Mouse (Mus musculus) erythroblast, embryonic 14.5 days (primary cell): ENCODE data around the gene Fam57a. TPM values are rescaled to one million over a fixed set of nuclear protein-coding genes. Genes with fewer than 3 reads are reported as not detected.

Experiments
- H3K27me3 ChIP-seq: 2 replicates; pipeline ENCODE4 v1.6.1; 2012; ENCODE audit warnings: inconsistent platforms; ENCODE audit not compliant: control insufficient read depth
- H3K36me3 ChIP-seq: 2 replicates; pipeline ENCODE4 v1.6.1; 2012; ENCODE audit warnings: mild to moderate bottlenecking, inconsistent platforms; ENCODE audit not compliant: control insufficient read depth
- H3K4me1 ChIP-seq: 2 replicates; pipeline ENCODE4 v1.6.1; 2012; ENCODE audit warnings: inconsistent platforms; ENCODE audit not compliant: control insufficient read depth
- H3K4me3 ChIP-seq: replicated peaks from 2 replicates; pipeline ENCODE3; 2012; ENCODE audit warnings: moderate library complexity, mild to moderate bottlenecking, inconsistent platforms
- H3K9me3 ChIP-seq: 2 replicates; pipeline ENCODE4 v1.6.1; 2012; ENCODE audit warnings: low read length, inconsistent platforms, mixed read lengths; ENCODE audit not compliant: control insufficient read depth
- GATA1 ChIP-seq: IDR thresholded peaks from 2 replicates; pipeline ENCODE4 v1.6.1; 2012; ENCODE audit warnings: low read length, inconsistent platforms, mixed read lengths
- TAL1 ChIP-seq: IDR thresholded peaks from 3 replicates; pipeline ENCODE4 v1.6.1; 2012; ENCODE audit warnings: low read length, inconsistent platforms, mixed read lengths
- polyA plus RNA-seq: library from polyadenylated mRNA; stranded (reverse); fragments of >175 nt; gene quantifications from 2 replicates; pipeline ENCODE4 v1.2.3, GENCODE M21; 2012

Fam57a gene
- polyA plus RNA-seq, 1 experiment, result not detected

DNA sequence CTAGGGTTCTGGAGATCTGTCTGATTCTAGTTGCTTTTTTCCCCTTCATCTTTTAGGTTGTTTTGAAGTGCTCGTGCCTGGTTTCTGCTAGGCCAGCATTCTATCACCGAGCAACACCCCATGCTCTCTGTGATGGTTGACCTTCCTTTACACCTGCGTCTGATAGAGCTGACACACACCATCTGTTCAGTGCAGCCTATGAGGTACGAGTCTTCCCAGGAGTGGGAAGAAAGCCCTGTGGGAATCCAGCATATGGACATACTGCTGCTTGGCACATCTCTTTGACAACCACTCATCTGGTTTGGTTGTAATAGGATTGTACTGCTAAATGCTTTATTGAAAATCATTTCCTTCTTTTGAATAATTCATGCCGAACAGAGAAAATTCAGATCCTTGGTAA, 9.3 kb upstream of the Fam57a start:
- H3K4me1 ChIP-seq, result peaks cover 2% of the 10 kb centered on the region; the same call in 1 of the 2 replicates
- peaks cover 28% of the 10 kb centered on the region for H3K36me3 ChIP-seq
- H3K27me3 ChIP-seq, result no peaks in the 10 kb centered on the region
- H3K4me3 ChIP-seq, result no peak overlapping the region
- TF ChIP-seq GATA1 (no peak), TAL1 (no peak)
- no peaks in the 10 kb centered on the region for H3K9me3 ChIP-seq

DNA sequence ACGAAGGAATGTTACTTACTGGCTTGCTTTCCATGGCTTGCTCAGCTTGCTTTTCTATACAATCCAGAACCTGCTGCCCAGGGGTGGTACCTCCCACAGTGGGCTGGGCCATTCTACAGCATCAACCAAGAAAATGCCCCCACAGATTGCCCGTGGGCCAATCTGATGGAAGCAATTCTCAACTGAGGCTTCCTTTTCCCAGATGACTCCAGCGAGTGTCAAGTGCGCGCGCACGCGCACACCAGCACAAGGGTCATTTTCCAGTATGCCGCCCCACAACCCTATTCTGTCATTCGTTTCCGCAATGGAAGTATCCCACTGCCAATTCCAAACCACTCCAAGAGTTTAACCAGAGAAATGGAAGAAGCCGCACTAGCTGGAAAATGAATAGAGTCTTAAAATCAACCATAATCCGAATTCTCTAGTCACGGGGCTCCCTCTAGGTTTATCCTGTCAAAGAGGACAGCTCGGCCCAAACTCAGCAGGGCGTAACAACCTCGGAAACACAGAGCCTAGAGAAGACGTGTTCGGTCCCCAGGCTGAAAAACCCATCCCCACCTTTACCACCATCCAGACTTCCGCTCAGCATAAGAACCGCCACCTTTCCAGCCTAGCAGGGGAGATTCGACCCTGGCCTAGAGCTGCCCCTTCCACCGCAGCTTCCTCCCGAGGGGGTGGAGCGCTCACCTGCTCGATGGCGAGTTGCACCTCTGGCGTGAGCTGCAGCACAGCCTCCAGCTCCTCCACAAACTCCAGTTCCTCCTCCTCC, 561 bp upstream of the Fam57a start:
- H3K27me3 ChIP-seq, result no peaks in the 10 kb centered on the region
- H3K9me3 ChIP-seq, result no peaks in the 10 kb centered on the region
- H3K4me3 ChIP-seq, result peak overlapping the region; percentile 97
- H3K36me3 ChIP-seq, result peaks cover 23% of the 10 kb centered on the region
- peaks cover 21% of the 10 kb centered on the region for H3K4me1 ChIP-seq
- no peak for TF ChIP-seq GATA1
- TF ChIP-seq TAL1, result no peak

DNA sequence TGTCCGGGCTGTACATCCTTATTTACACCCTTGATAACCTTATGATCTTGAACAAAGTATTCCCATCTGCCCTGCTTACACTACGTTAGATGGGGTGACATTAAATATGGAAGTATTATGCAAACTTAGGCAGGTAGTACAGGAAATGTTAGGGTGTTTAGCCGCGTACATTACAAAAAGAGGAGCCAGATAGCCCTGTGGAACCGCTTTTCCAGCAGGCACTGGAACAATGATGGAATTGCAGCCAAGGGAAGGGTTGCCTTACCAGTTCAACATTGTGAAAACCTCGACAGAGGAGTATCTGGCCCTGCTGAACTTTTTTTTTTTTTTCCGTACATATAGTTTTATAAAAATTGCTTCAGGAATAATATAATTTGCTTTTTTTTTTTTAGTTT, 672 bp downstream of the Fam57a start:
- H3K4me1 ChIP-seq, result peaks cover 21% of the 10 kb centered on the region
- no peaks in the 10 kb centered on the region for H3K27me3 ChIP-seq
- TF ChIP-seq GATA1, result no peak
- no peak for TF ChIP-seq TAL1
- H3K36me3 ChIP-seq, result peaks cover 16% of the 10 kb centered on the region
- peak overlapping the region; percentile 97 for H3K4me3 ChIP-seq
- no peaks in the 10 kb centered on the region for H3K9me3 ChIP-seq

DNA sequence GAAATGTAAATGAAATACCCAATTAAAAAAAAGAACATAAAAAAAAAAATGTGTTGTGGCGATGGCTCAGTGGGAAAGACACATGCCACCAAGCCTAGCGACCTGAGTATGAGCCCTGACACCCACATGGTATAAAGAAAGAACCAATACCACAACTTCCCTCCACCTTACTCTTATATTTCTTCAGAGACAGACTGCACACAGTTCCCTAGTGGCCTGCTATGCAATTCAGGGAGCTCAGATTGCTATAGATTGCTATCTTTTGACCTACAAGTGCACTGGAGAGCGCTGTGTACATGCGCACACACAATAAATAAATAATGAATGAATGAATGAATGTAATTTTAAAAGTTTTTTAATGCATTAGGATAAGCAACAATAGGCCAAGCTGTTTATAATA, 4.3 kb downstream of the Fam57a start:
- Histone ChIP-seq H3K36me3 (peaks cover 7% of the 10 kb centered on the region), H3K4me1 (peaks cover 13% of the 10 kb centered on the region), H3K9me3 (no peaks in the 10 kb centered on the region), H3K27me3 (no peaks in the 10 kb centered on the region), H3K4me3 (no peak overlapping the region)
- TF ChIP-seq GATA1 (no peak), TAL1 (no peak)

DNA sequence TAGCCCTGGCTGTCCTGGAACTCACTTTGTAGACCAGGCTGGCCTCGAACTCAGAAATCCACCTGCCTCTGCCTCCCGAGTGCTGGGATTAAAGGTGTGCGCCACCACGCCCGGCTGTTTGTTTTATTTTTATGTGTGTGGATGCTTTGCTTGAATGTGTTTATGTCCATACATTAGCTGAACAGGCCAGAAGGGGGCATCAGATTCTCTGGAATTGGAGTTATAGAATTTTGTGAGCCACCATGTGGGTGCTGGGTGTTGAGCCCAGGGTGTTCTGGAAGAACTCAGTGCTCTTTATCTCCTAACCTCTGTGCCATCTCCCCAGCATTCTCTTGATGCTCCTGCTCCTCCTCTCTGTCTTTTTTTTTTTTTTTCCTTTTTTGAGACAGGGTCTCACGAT, 7.4 kb downstream of the Fam57a start:
- Histone ChIP-seq H3K36me3 (peaks cover 2% of the 10 kb centered on the region; the same call in 1 of the 2 replicates), H3K4me1 (no peaks in the 10 kb centered on the region), H3K27me3 (no peaks in the 10 kb centered on the region), H3K4me3 (no peak overlapping the region), H3K9me3 (no peaks in the 10 kb centered on the region)
- TF ChIP-seq GATA1 (no peak), TAL1 (no peak)

DNA sequence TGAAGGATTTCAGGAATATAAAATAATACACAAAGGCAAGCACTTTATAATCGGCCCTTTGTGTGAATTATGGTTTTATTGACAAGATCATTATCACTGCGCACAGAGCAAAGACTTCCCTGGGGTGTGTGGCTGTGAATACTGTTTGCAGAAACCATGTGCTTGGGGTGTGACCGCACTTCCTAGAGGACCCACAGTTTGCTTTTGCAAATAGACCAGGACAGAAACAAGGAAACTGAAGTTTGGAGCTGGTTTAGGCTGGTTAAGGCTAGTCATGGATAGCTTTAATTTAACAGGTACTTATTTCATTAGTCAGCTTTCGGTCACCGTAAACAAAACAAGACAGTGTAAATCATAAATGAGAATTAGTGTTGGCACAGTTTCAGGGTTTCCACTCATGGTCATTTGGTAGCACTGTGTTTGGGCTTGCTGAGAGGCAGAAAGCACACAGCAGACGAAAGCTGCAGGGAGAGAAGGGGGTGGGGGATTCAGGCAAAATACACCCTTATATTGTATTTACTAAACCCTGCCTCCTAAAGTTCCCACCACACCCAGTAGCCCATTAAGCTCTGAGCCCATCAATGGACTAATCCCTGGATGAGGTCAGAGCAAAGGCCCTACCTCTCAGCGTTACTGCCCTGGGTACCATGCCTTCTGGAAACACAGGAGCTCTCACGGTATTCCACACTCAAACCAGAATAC, 17.0 kb downstream of the Fam57a start:
- Histone ChIP-seq H3K27me3 (peaks cover 37% of the 10 kb centered on the region), H3K36me3 (no peaks in the 10 kb centered on the region), H3K4me1 (peaks cover 3% of the 10 kb centered on the region), H3K9me3 (no peaks in the 10 kb centered on the region), H3K4me3 (no peak overlapping the region)
- TF ChIP-seq TAL1 (no peak), GATA1 (no peak)

DNA sequence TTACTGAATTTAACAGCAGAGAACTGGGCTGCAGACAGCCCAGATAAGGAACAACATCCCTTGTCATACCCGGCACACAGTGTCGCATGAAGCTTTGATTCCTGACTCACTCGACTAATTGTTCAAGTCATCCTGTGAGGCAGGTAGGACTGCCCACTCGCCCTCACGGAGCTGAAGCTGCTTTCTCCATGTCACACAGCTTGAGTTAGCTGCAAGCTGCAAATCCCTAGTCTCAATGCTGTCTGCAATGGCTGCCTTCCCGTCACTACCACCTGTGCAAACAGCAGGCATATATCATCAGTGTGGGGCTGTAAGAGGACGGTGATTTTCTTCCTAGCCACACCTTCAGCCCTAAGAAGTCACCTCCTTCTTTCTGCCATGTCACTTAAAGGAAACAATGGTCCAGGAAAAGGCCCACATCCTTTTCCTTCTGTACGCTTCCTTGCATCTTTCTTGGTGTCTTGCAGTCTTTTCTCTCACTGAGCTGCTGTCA, 17.6 kb downstream of the Fam57a start:
- Histone ChIP-seq H3K4me1 (peaks cover 9% of the 10 kb centered on the region), H3K27me3 (peaks cover 43% of the 10 kb centered on the region), H3K4me3 (no peak overlapping the region), H3K9me3 (no peaks in the 10 kb centered on the region; the same call in 1 of the 2 replicates), H3K36me3 (no peaks in the 10 kb centered on the region)
- no peak for TF ChIP-seq GATA1
- TF ChIP-seq TAL1, result no peak

DNA sequence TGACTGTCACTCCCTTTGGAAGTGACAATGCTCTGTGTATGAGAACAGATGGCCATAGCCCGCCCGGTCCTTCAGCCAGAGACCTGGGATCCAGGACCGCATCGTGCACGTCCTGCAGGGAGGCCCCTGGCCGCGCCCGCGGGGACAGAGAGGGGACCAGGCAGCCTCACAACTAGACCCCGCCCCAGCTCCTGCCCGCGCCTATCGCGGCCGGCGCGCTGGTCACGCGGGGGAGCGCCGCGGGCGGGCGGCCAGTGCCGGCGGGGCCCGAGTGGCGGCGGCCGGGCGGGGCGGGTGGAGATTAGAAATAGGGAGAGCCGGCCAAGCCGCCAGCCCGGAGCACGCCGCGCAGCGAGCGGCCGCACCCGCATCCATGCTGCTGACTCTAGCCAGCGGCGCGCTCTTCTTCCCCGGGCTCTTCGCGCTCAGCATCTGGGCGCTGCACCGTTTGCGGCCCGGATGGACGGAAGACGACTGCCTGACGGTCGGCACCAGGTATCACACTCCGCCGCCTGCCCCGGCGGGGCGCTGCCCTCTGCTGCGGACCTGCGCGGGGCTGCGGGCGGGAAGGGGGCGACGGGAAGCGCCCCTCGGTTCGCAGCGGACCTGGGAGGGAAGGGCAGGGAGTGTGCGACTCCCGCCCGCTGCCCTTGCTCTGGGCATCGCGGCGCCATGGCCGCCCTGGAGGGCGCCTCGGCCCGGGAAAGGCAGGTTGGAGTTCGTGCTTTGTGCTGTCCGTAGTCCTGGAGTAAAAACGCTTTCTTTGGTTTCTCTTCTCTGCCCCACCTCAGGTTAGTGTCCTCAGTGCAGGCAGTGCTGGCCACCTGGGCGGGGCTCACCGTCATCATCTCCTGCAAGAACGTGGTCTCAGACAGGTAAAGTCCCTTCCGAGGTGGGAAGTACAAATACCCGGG, 22.5 kb downstream of the Fam57a start:
- no peaks in the 10 kb centered on the region; the same call in 1 of the 2 replicates for H3K9me3 ChIP-seq
- TF ChIP-seq TAL1 (no peak), GATA1 (no peak)
- peaks cover 22% of the 10 kb centered on the region for H3K4me1 ChIP-seq
- no peaks in the 10 kb centered on the region for H3K36me3 ChIP-seq
- peak overlapping the region; percentile 70 for H3K4me3 ChIP-seq
- H3K27me3 ChIP-seq, result peaks cover 65% of the 10 kb centered on the region
